Mouse (Mus musculus) CH12.LX (cell line): ENCODE results near the gene Spag8.
A peak's percentile ranks its signal among the peaks of the same experiment; 100 is the strongest.

Experiments
- CHD1 ChIP-seq: IDR thresholded peaks from 2 replicates; pipeline ENCODE4 v1.6.1; 2012; ENCODE audit warnings: low read depth, low read length, improper control_type of control experiment, inconsistent platforms
- CTCF ChIP-seq, 2 experiments: IDR thresholded peaks in 1 of 2; conservative IDR thresholded peaks in 1 of 2; 2 replicates each; pipeline ENCODE4 v1.5.1; 2011 to 2012; ENCODE audit warnings: low read depth in 2 of 2, low read length in 2 of 2, improper control_type of control experiment in 1 of 2, inconsistent platforms in 1 of 2, mild to moderate bottlenecking in 1 of 2, moderate library complexity in 1 of 2
- ELF1 ChIP-seq: IDR thresholded peaks from 2 replicates; pipeline ENCODE4 v1.6.1; 2014; ENCODE audit warnings: low read depth, mild to moderate bottlenecking, inconsistent platforms, low read length, improper control_type of control experiment
- KAT2A ChIP-seq: IDR thresholded peaks from 2 replicates; pipeline ENCODE4 v1.6.1; 2012; ENCODE audit warnings: low read length, improper control_type of control experiment, inconsistent platforms; ENCODE audit not compliant: insufficient replicate concordance
- MXI1 ChIP-seq: IDR thresholded peaks from 2 replicates; pipeline ENCODE4 v1.6.1; 2011; ENCODE audit warnings: mild to moderate bottlenecking, low read depth, low read length, improper control_type of control experiment
- PAX5 ChIP-seq: IDR thresholded peaks from 2 replicates; pipeline ENCODE4 v1.6.1; 2012; ENCODE audit warnings: low read length, inconsistent platforms, mixed read lengths
- POLR2A ChIP-seq: IDR thresholded peaks from 2 replicates; pipeline ENCODE4 v1.6.1; 2011; ENCODE audit warnings: low read depth, mild to moderate bottlenecking, improper control_type of control experiment, low read length
- RAD21 ChIP-seq: IDR thresholded peaks from 2 replicates; pipeline ENCODE4 v1.6.1; 2011; ENCODE audit warnings: low read depth, mild to moderate bottlenecking, low read length, improper control_type of control experiment, moderate library complexity
- TCF12 ChIP-seq: IDR thresholded peaks from 2 replicates; pipeline ENCODE4 v1.6.1; 2014; ENCODE audit warnings: low read depth, mild to moderate bottlenecking, inconsistent platforms, low read length, improper control_type of control experiment

DNA sequence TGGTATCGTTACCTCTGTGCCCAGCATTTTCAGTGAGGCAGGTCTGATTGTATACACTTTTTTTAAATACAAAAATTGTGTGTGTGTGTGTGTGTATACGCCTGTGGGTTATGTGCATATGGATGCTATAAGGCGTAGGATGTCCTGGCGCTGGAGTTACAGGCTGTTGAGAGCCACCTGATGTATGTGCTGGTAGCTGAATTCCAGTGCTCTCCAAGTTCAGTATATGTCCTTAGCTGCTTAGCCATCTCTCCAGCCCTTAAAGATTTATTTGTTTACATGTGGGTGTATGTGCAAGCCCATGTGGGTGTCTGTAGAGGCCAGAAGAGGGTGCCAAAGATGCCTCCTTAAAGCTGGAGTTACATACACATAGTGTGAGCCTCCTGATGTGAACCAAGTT is 3.8 kb upstream of the Spag8 start:
- TF ChIP-seq ELF1 (no peak), PAX5 (no peak), CHD1 (no peak), RAD21 (no peak; the same call in 1 of the 2 replicates), MXI1 (no peak), KAT2A (no peak), CTCF (conservative IDR thresholded peaks at IDR 0.05 in 1 of 2, IDR thresholded peaks at IDR 0.05 in 1 of 2; ENCODE audit: low read depth in 2 of 2, low read length in 2 of 2) (peak in 1 of 2 experiments; percentile 23; a peak in 2 of 4 replicates), TCF12 (no peak), POLR2A (no peak)
